Mouse (Mus musculus): ENCODE results near the gene Atp2b1.

GRCm38 (mm10) chr10:99029844-99030243 lies 115.6 kb downstream of the Atp2b1 start:
- TF ChIP-seq CTCF (IDR thresholded peaks at IDR 0.05; ENCODE audit: low read depth, low read length) (no peak), POLR2AphosphoS5 (IDR thresholded peaks at IDR 0.05; ENCODE audit: insufficient replicate concordance, low read depth, low read length) (no peak), TAL1 (conservative IDR thresholded peaks at IDR 0.05; ENCODE audit: low read depth, low read length) (no peak)
